Mouse (Mus musculus): ENCODE measurements at regions not wholly inside any gene's neighbourhood (a gene's known extent, or its start where the extent isn't known, plus 50 kb on each side); places are given as distances from the start of the nearest gene placed in this dataset.

- TF ChIP-seq CTCF (IDR thresholded peaks at IDR 0.05; ENCODE audit: low read depth, low read length) = peak; percentile 78
- TF ChIP-seq POLR2AphosphoS5 (IDR thresholded peaks at IDR 0.05; ENCODE audit: insufficient replicate concordance, low read depth, low read length) = no peak
- TF ChIP-seq GATA1 (IDR thresholded peaks at IDR 0.05; ENCODE audit: borderline replicate concordance, low read length) = no peak
- TF ChIP-seq TAL1 (conservative IDR thresholded peaks at IDR 0.05; ENCODE audit: low read depth, low read length) = no peak
Observed at GRCm38 (mm10) chr2:74964360-74964759, 138.8 kb downstream of the Mtx2 start.

Measured in G1E (cell line).